Mouse (Mus musculus): ENCODE measurements at regions not wholly inside any gene's neighbourhood (a gene's known extent, or its start where the extent isn't known, plus 50 kb on each side); places are given as distances from the start of the nearest gene placed in this dataset.

DNA sequence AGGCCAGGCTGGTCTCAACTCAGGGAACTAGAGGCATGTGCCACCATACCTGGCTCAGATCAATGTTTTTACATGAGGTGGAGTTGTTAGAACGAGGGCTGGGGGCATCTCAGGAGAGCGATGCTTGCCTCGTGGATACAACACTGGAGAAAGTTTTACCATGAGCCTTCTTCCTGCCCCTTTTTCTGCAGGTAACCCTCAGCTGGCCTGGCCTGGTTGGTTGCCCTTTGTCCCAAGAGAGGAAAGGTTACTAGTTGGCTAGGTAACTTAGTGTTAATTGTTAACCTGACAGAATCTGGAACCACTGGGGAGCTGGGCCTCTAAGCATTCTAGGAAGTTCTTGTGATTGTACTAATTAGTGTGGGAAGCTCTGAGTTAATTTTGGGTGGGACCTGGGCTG is 81.0 kb upstream of the Sertad2 start:
- no peak for DNase-seq (ENCODE audit: low read depth, low spot score)

GRCm38 (mm10) chr11:20463173-20463681 is 79.8 kb upstream of the Sertad2 start:
- no peak for DNase-seq (ENCODE audit: low read depth, low spot score)

- DNase-seq (ENCODE audit: low read depth, low spot score) = no peak
Observed at GRCm38 (mm10) chr11:20464564-20464963, 78.5 kb upstream of the Sertad2 start.

DNA sequence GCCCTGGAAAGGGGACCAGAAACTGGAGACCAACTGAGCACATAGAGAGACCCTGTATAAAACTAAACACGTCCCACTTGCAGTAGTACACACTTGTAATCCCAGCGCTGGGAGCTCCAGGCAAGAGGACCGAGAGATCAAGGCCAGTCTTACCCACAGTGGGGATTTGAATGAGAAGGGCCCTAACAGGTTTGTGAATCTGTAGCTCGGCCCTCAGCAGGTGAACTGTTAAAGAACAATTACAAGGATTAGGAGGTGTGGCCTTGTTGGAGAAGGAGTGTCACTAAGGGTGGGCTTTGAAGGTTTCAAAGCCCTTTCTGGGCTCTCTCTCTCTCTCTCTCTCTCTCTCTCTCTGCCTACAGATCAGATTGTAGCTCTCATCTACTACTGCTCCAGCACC is 76.5 kb upstream of the Sertad2 start:
- DNase-seq (ENCODE audit: low read depth, low spot score) = no peak

DNA sequence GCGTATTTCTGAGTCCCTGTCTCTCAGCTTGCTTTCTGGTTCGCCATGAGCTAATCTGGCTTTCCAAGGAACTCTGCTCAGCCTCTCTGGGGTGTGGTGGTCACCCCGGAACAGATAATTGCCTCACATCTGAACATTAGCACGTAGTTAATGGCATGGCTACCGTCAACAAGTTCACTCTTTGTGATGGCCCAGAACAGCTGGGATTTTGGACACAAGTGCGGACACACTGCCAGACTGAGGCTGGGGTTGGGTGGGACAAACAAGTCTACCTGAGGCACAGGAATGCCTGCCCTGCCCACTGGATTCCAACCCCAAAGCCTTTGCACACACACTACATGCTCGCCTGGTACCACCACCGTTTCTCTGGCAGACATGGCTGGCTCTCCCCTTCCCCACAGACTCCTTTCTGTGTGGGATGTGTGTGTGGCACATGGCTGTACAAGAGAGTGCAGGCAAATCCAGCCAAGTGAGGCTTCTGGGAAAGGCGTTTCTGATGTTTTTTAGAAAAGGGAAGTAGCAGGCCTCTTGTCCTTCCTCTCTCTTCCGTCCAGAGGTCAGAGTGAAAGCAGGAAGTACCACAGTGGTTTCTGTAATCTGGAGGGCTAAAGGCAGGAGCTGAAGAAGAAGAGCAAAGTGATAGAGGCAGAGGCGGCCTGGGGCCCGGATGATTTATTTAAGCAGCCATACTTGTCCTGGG is 74.6 kb upstream of the Sertad2 start:
- DNase-seq (ENCODE audit: low read depth, low spot score) = no peak

- no peak for DNase-seq (ENCODE audit: low read depth, low spot score)
Observed at GRCm38 (mm10) chr11:20469368-20469767, 73.7 kb upstream of the Sertad2 start.

DNA sequence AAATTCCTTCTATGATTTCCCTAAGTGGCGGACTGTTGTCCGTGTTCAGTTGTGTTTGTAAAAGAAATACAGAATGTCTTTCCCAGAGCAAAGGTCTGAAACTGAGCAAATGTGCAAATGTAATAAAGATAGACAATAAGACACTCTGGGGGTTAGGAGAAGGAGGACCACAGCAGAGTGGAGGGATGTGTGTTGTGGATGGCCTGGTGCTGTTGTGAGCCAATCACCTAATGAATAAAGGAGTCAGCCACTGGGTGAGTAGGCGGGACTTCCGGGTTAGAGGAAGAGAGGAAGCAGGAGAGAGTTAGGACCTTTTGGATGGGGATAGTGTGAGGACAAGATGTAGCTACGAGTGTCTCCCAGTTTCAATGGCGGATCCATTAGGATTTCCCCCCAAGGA is 72.7 kb upstream of the Sertad2 start:
- no peak for DNase-seq (ENCODE audit: low read depth, low spot score)

GRCm38 (mm10) chr11:20472336-20472735 is 70.7 kb upstream of the Sertad2 start:
- DNase-seq (ENCODE audit: low read depth, low spot score) = no peak

DNA sequence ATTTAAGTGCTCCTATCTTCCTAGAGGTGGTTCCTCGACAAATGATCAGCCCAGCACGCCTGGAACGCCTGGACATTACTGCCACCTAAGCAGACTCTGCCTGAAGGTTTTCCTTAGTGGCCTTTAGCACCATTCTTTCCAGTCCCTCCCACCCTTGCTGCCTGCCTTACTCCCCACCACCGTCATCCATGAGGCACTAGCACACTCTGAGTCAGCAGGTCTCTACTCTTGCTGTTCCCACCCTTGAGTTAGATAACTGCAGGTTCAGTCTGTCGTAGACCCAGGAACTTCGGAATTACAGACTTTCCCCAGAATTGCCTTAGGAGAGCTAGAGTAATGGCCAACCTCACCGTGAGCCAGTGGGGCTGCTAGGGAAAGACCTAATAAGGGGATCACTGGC is 67.4 kb upstream of the Sertad2 start:
- no peak for DNase-seq (ENCODE audit: low read depth, low spot score)

GRCm38 (mm10) chr11:20476494-20476893 is 66.6 kb upstream of the Sertad2 start:
- DNase-seq (ENCODE audit: low read depth, low spot score) = no peak

DNA sequence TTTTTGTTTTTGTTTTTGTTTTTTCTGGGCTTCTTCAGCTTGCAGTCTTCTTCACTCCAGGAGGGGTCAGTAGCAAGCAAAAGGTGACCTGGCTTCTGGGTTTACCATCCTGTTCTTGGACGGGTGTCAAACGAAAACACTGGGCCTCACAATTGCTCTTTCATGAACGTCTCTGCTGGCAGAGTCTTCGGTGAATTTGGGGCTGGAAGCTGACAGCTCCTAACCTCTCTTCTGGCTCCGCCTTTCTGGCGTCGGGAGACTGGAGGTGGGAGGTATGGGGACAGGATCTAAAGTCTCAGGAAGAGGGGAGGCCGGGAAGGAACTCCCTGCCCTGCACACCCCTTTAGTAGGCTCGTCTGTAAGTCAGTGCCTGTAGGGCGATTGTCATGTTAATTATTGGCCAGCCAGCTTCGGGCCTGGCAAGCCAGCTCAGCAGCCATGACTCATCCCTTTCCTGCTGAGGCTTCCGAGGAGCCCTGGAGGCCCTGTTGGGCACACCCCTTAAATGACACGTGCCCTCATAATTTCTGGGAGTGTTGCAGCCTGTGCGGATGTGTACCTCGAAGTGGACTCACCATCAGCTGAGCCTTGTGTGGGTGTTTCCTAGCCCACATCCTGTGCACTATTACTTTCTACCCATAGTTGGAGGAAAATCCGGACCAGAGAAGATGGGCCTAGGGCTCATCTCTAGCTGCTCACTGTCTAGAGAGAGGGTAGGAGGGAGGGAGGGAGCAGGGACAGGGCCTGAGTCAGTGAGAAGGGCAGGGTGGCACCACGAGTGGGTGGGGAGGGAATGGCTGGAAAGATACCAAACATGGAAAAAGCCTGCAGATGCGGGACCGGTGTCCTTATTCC is 65.6 kb upstream of the Sertad2 start:
- no peak for DNase-seq (ENCODE audit: low read depth, low spot score)

- no peak for DNase-seq (ENCODE audit: low read depth, low spot score)
Observed at GRCm38 (mm10) chr11:20480632-20481031, 62.4 kb upstream of the Sertad2 start.

- DNase-seq (ENCODE audit: low read depth, low spot score) = no peak
Observed at GRCm38 (mm10) chr11:20485371-20485770, 57.7 kb upstream of the Sertad2 start.
